ENCODE assay signal across 9 mouse cellular contexts in genomic region chr12:15815170-15815575, GRCm38 (mm10). TPM values are rescaled to one million over a fixed set of nuclear protein-coding genes. Genes with fewer than 3 reads are reported as not detected.
A peak's percentile ranks its signal among the peaks of the same experiment; 100 is the strongest.
DNase-seq lines count a peak whose midpoint lies in the region; ATAC-seq lines count a peak whose summit lies in the region.
"Had no signal": no experiment of that assay in that cellular context is flagged by ENCODE, and none has a peak within 500 bp of the region (broad histone marks: within the 10 kb centered on the region; RNA-seq: fewer than 3 reads in every experiment).

No protein-coding gene starts in this region.

- H3K27me3 ChIP-seq in embryonic facial prominence, embryonic 10.5 days (replicated peaks; ENCODE audit: low read depth, poor library complexity, severe bottlenecking) = no peaks in the 10 kb centered on the region
- no peaks in the 10 kb centered on the region for H3K27me3 ChIP-seq in heart, embryonic 16.5 days (ENCODE audit: control insufficient read depth, insufficient read depth, low read length)

- peak overlapping the region; percentile 90 for H3K9ac ChIP-seq in heart, embryonic 16.5 days (ENCODE audit: low read length)

- under 1% methylated on average over 23 of the region's 23 CpGs for WGBS in embryonic facial prominence, embryonic 10.5 days
- under 1% methylated on average over 23 of the region's 23 CpGs for WGBS in heart, embryonic 16.5 days

- no peaks in the 10 kb centered on the region for H3K36me3 ChIP-seq in embryonic facial prominence, embryonic 10.5 days (replicated peaks)
- no peaks in the 10 kb centered on the region for H3K36me3 ChIP-seq in heart, embryonic 16.5 days (ENCODE audit: control insufficient read depth, insufficient read depth)
- H3K36me3 ChIP-seq: G1E had no signal

- H3K4me1 ChIP-seq in embryonic facial prominence, embryonic 10.5 days = peaks cover 44% of the 10 kb centered on the region
- peaks cover 21% of the 10 kb centered on the region for H3K4me1 ChIP-seq in heart, embryonic 16.5 days (ENCODE audit: control insufficient read depth, insufficient read depth, low read length)

- H3K4me3 ChIP-seq in embryonic facial prominence, embryonic 10.5 days = peak overlapping the region; percentile 83
- peak overlapping the region; percentile 75 for H3K4me3 ChIP-seq in heart, embryonic 16.5 days (ENCODE audit: low read length)

- DNase-seq in cerebellum, postnatal 10 days = peak; percentile 58 to 59
- DNase-seq in cerebellum, adult 9-10 months = no peak
- peak; percentile 31 to 34 for DNase-seq in CD8-positive naive resting alpha-beta T cell, adult 2 months (ENCODE audit: low read depth in 2 of 2, low spot score in 2 of 2)
- DNase-seq in embryonic facial prominence, embryonic 10.5 days (ENCODE audit: low spot score) = peak; percentile 70
- peak; percentile 46 to 59 for DNase-seq in kidney, postnatal 36 days
- DNase-seq in lung, postnatal 36 days = peak; percentile 49
- peak; percentile 9 to 32 for DNase-seq in spleen, postnatal 36 days (ENCODE audit: low spot score in 2 of 2)

- peak overlapping the region; percentile 96 for H3K27ac ChIP-seq in embryonic facial prominence, embryonic 10.5 days (replicated peaks)
- peak overlapping the region; percentile 100 for H3K27ac ChIP-seq in heart, embryonic 16.5 days (ENCODE audit: low read length)

- no peaks in the 10 kb centered on the region for H3K9me3 ChIP-seq in embryonic facial prominence, embryonic 10.5 days
- no peaks in the 10 kb centered on the region for H3K9me3 ChIP-seq in heart, embryonic 16.5 days (replicated peaks; ENCODE audit: control insufficient read depth, low read length)

- ATAC-seq in heart, embryonic 16.5 days (replicated peaks; ENCODE audit: extremely low read depth, insufficient read depth, low FRiP score) = no peak

- H3K4me2 ChIP-seq in heart, embryonic 16.5 days (ENCODE audit: low read depth, low read length) = peak overlapping the region; percentile 85

RNA-seq across cellular contexts. Expression of gene Trib2, which starts 1.5 kb away (rescaled TPM):
- 33.8 and 43.4 TPM in 2 replicates for polyA plus RNA-seq in embryonic facial prominence, embryonic 10.5 days (2016; fragmentation: Nextera tagmentation; extraction: Ambion mirVana)
- 52.7 and 53.8 TPM in 2 replicates for polyA plus RNA-seq in heart, embryonic 16.5 days (2015; fragmentation: Nextera tagmentation; extraction: Ambion mirVana)
- polyA plus RNA-seq: G1E had no signal
